Mouse (Mus musculus) heart, postnatal 36 days (tissue): Measurements from ENCODE around the gene Ptcra. TPM values are rescaled to one million over a fixed set of nuclear protein-coding genes. Genes with fewer than 3 reads are reported as not detected.

Experiments
- total RNA-seq, 2 experiments: library from RNA; stranded (reverse); gene quantifications; 2 replicates each; pipeline ENCODE4 v1.2.3; 2021

Ptcra gene
- total RNA-seq, 2 experiments from 2014 or later, result not detected

Other genes with a start within 250 kb of the Ptcra start
- 10 to 100 TPM; 20.3 to 24.0 TPM for gene Cul9, start 217.3 kb downstream of the Ptcra start, total RNA-seq
- gene Srf, start 207.5 kb downstream of the Ptcra start, total RNA-seq, result 10 to 100 TPM; 85.7 to 94.7 TPM
- 1 to 10 TPM; 2.7 to 4.0 TPM for gene Ptk7, start 134.2 kb downstream of the Ptcra start, total RNA-seq
- gene Klc4, start 117.7 kb downstream of the Ptcra start, total RNA-seq, result 10 to 100 TPM; 24.5 to 29.1 TPM
- gene Mrpl2, start 117.5 kb downstream of the Ptcra start, total RNA-seq, result 100 to 1,000 TPM; 130 to 134 TPM
- 10 to 100 TPM; 20.7 to 23.8 TPM for gene Cul7, start 113.4 kb downstream of the Ptcra start, total RNA-seq
- 10 to 100 TPM in 1 of 2 experiments, 1 to 10 TPM in 1; 9.5 to 10.7 TPM for gene Rrp36, start 89.4 kb downstream of the Ptcra start, total RNA-seq
- gene Mea1, start 84.9 kb downstream of the Ptcra start, total RNA-seq, result 10 to 100 TPM; 48.0 to 49.3 TPM
- gene Klhdc3, start 82.8 kb downstream of the Ptcra start, total RNA-seq, result 10 to 100 TPM; 85.5 to 87.7 TPM
- 10 to 100 TPM; 33.2 TPM for gene Ppp2r5d, start 58.6 kb downstream of the Ptcra start, total RNA-seq
- 10 to 100 TPM; 31.8 to 32.3 TPM for gene Pex6, start 52.2 kb downstream of the Ptcra start, total RNA-seq
- gene Gnmt, start 34.5 kb downstream of the Ptcra start, total RNA-seq, result 1 to 10 TPM; 1.8 to 3.1 TPM
- 10 to 100 TPM; 18.4 to 19.2 TPM for gene Cnpy3, start 11.5 kb downstream of the Ptcra start, total RNA-seq
- 10 to 100 TPM; 25.4 to 27.6 TPM for gene 2310039H08Rik, start 8.9 kb upstream of the Ptcra start, total RNA-seq
- gene Rpl7l1, start 19.0 kb upstream of the Ptcra start, total RNA-seq, result 10 to 100 TPM; 54.2 to 55.4 TPM
- gene Bicral, start 94.8 kb upstream of the Ptcra start, total RNA-seq, result 10 to 100 TPM; 14.9 to 15.3 TPM
- gene Tbcc, start 127.0 kb upstream of the Ptcra start, total RNA-seq, result 10 to 100 TPM; 15.9 to 16.6 TPM
- not detected for gene Prph2, start 146.7 kb upstream of the Ptcra start, total RNA-seq
- gene Ubr2, start 246.8 kb upstream of the Ptcra start, total RNA-seq, result 10 to 100 TPM; 84.2 to 89.3 TPM